Mouse (Mus musculus): ENCODE data around the gene Thtpa.

Thtpa gene

DNA sequence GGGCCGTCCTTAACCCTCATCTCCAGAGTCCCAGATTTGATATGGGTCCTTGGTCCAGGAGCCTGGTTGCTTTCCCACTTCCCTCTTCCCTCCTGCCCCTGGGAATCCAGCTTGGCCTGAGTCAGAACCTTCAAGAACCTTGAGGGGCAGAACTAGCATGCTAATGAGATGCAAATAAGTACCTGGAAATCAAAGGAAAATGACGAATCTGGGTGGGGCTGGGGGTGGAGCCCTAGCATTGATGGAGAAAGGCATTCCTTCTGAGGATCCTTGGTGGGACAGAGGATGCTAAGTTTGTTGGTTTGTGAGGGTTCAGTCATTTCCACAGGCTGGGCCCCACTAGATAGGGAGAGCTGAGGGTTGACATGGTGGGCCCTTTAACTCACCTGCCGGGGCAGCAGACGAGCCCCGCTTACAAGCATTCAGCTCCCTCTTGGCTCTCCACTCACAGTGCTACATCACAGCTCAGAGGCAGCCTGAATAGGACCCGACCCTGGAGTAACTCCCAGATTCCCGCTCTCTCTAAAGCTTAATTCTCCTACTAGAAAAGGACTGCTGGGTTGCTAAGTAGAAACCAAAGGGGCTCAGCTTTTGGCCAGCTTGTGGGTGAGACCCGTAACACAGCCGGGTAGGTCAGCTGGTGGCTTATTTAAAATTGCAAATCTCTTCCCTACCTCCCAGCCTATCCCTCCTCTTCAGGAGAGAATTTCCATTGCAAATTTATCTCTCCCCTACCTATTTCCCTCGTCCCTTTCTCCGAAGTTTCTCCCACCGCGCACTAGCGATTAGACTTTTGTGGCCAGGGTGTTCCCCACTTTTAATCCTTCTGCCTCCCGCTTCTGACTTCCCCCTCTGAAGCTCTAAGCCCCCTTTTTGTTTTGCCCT is 16.9 kb upstream of the Thtpa start:
- DNase-seq (ENCODE audit: low read depth, low spot score) = no peak

- DNase-seq (ENCODE audit: low read depth, low spot score) = peak; percentile 47
Measured at GRCm38 (mm10) chr14:55078366-55078989, 16.1 kb upstream of the Thtpa start.

- DNase-seq (ENCODE audit: low read depth, low spot score) = peak; percentile 84
Measured at GRCm38 (mm10) chr14:55079214-55079970, 15.2 kb upstream of the Thtpa start.

GRCm38 (mm10) chr14:55081105-55081504 is 13.5 kb upstream of the Thtpa start:
- DNase-seq (ENCODE audit: low read depth, low spot score) = no peak

DNA sequence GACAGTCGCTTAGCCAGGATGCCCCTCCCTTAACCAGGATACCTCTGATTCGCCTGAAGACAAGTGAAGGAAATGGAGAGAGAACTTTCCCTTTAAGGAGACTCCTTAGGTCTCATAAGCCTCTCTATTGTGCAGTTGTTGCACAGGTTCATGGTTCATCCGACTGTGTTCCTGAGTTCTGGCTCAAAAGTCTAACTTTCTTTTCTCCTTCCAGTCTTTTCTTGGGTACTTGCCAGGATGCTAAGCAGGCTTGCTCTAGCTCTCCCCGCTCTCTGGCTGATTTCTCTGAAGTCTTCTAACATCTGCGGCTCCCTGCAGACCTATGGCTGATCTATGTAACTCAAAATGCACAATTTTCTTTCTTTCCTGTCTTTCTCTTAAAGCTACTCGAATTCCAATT is 11.1 kb upstream of the Thtpa start:
- DNase-seq (ENCODE audit: low read depth, low spot score) = no peak

DNA sequence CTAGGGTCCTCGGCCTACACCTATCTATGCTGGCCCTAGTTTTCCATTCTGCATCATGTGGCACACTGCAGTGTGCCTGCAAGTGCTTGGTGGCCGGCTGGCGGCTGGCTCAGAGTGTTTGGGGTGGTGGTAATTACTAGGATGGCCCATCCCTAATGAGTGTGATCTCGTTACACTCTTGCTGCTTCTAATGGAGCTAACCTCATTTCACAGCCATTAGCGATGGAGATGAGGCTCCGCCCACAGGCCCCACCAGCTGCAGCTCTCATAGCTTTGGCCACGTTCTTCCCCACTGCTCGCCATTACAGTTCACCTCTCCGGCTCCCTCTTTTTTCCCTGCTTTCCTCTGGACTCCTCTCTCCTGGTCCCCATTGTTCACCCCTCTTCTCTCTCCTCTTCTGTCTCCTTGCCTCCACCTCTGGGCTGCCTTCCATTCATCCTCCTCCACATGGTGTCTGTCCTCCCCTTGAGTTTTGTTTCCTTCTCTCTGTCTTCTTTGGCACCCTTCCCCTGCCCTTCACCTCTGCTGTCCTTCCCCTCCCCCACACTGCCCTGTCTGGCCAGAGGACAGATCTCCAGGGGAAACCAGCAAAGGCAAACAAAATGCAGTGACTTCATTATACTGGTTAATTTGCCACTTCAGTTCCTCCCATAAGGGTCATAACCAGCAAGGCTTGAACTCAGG is 9.1 kb upstream of the Thtpa start:
- DNase-seq (ENCODE audit: low read depth, low spot score) = no peak

DNA sequence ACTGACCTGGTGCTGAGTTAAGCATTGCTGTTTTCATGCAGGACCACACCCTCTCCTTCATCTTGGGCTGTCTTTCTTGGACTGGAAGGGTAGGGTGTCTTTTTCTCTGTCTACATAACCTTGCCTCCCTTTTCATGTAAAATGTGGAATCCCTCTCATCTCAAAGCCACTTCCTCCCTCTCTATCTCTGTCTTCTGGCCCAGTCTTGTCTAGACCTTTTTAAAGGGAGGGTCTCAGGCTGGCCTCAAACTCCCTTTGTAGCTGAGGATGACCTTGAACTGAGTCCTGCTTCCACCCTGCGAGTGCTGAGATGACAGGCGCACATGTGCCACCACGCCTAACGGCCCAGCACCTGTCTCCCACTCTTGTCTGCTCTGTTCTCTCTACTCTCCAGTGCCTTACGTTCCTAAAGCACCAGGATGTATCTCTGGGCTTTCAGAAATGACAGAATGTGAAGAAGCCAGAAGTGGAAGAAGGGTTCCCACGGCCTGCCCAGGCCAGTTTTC is 8.5 kb upstream of the Thtpa start:
- DNase-seq (ENCODE audit: low read depth, low spot score) = no peak

DNA sequence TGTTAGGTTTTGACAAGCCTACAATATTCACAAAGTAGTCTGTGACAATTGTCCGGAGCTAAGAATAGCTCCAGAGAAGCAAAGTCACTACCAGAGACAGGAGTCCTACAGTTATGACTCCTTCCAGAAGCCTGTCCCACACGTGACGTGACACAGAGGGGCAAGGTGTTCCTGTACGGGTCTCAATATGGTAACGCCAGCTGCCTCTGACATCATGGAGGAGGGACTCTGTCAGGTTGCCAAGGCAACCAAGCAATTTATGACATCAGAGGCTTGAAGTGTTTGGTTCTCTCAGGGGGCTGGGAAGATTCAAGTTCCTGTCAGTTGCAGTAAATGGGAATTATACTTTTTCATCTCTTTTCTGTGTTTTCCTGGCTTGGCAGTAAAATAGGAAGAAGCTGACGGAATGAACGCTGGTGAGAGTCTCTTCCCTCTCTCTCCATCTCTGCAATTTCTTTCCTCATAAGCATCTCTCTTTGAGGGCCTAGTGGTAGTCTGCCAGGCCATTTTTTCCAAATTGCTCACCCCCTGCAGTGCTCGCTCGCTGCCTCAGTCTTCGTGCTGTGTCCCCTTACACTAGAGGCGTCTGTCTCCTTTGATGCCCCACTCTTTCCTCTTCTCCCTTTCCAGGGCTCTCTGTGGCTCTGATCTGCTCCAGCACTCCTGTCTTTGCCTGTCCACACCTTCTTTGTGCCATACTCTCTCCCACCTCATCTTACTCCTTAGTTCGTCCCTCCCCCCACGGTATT is 5.2 kb upstream of the Thtpa start:
- no peak for DNase-seq (ENCODE audit: low read depth, low spot score)

DNA sequence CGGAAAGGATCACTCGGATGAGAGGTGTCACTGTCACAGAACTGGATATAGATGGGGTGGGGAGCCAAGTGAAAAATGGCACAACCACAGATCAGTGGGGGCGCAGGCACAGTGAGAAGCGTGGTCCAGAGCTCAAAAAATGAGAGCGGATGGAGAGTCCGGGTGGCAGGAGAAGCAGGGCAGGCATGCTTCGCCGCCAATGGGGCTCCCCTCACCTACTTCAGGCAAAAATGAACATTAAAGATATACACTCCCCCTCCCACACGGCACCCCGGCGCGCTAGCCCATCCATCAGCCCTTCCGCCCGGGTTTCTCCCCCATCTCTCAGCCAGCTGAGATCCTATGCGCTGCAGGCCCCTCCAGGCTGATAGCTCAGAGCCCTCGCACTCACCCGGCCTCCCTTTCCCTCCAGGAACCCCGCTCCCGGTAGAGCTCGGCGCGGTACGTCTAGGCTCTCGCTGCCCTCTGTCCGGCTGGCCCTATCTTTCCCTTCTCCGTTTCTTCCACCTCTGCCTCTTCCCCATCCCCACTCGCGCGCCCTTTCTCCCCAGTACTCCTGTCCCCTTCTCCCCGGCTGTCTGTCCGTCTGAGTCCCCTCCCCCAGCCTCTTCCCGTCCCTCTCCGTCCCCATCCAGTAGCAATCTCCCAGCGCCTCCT is 3.2 kb upstream of the Thtpa start:
- no peak for DNase-seq (ENCODE audit: low read depth, low spot score)

GRCm38 (mm10) chr14:55092011-55092577 is 2.5 kb upstream of the Thtpa start, which contains the start of gene Zfhx2:
Gene Zfhx2, minus strand, starts transcription at chr14:55092324.
- DNase-seq (ENCODE audit: low read depth, low spot score) = peak; percentile 89

GRCm38 (mm10) chr14:55093927-55094326 is 657 bp upstream of the Thtpa start:
- DNase-seq (ENCODE audit: low read depth, low spot score) = no peak

- no peak for DNase-seq (ENCODE audit: low read depth, low spot score)
Measured at GRCm38 (mm10) chr14:55095263-55095662, 679 bp downstream of the Thtpa start.

DNA sequence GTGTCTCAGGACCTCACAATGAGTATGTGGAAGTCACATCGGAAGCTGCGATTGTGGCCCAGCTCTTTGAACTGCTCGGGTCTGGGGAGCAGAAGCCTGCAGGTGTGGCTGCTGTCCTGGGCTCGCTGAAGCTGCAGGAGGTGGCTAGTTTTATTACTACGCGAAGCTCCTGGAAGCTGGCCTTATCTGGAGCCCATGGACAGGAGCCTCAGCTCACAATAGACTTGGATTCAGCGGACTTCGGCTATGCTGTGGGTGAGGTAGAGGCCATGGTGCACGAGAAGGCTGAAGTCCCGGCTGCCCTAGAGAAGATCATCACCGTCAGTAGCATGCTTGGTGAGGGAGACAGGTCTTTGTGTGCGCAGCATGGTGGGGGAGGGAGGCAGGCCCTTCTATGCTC is 1.1 kb downstream of the Thtpa start:
- DNase-seq (ENCODE audit: low read depth, low spot score) = no peak

GRCm38 (mm10) chr14:55096573-55097087 is 2.0 kb downstream of the Thtpa start:
- no peak for DNase-seq (ENCODE audit: low read depth, low spot score)

- no peak for DNase-seq (ENCODE audit: low read depth, low spot score)
Measured at GRCm38 (mm10) chr14:55097646-55098045, 3.1 kb downstream of the Thtpa start.

- peak; percentile 59 for DNase-seq (ENCODE audit: low read depth, low spot score)
Measured at GRCm38 (mm10) chr14:55098067-55098466, 3.5 kb downstream of the Thtpa start.

DNA sequence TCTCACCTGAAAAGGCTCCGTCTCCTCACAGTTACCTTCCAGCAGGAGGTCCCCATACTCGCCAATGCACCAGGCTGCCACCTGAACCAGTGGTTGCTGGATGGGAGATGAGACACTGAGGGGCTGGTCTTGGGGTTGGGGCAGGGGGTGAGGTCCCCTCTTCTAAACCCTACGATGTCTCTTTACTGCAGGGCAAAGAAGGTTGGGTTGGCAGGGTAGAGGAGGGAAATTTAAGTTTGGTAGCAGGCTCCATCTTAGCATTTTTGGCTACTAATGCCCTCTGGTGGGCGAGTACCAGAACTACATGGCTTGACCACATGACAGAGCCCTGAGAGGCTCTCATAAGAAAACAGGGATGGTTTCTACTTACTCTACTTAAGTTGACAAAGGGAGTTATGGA is 7.0 kb downstream of the Thtpa start:
- peak; percentile 56 for DNase-seq (ENCODE audit: low read depth, low spot score)

- no peak for DNase-seq (ENCODE audit: low read depth, low spot score)
Measured at GRCm38 (mm10) chr14:55102253-55102785, 7.7 kb downstream of the Thtpa start.

- no peak for DNase-seq (ENCODE audit: low read depth, low spot score)
Measured at GRCm38 (mm10) chr14:55104365-55104764, 9.8 kb downstream of the Thtpa start.
